Mouse (Mus musculus) bone marrow, adult 2 months (tissue): ENCODE results near the gene C1qb.

Source experiments
- CTCF ChIP-seq: fragments of 200-500 bp; IDR thresholded peaks from 2 replicates; pipeline ENCODE4 v1.5.1; 2011; ENCODE audit warnings: low read length, control low read depth; ENCODE audit not compliant: control insufficient read depth, insufficient read depth
- POLR2A ChIP-seq: fragments of 200-500 bp; IDR thresholded peaks from 2 replicates; pipeline ENCODE4 v1.6.1; 2011; ENCODE audit warnings: low read depth, mild to moderate bottlenecking, control low read depth, low read length, borderline replicate concordance; ENCODE audit not compliant: control insufficient read depth

DNA sequence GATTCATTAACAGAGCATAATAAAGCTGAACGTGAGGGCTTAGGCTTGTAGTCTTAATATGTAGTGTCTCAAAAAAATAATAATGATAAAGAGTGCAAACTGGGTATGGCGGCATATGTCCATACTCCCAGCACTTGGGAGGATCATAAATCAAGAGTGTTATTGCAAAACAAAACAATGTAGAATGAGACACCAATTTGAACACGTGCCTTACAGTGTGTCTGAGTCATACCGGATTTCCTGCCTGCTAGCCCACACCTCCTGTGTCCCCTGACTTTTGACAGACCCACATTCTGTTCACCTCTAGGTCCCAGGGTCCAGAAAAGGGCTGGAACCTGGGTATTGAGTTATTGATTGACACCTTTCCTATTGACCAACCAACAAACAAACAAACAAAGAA lies 44.0 kb downstream of the C1qb start:
- TF ChIP-seq CTCF = no peak
- TF ChIP-seq POLR2A = no peak
